Mouse (Mus musculus) liver, embryonic 16.5 days (tissue): Measurements from ENCODE around the gene Cox8a. TPM values are rescaled to one million over a fixed set of nuclear protein-coding genes. Genes with fewer than 3 reads are reported as not detected.

Experiments used
- ATAC-seq: fragments of 200-750 bp; cut with Nextera tagmentation; 2 replicates; pipeline ENCODE4 v1.8.0; 2017; ENCODE audit warnings: low read depth, mild to moderate bottlenecking, moderate number of reproducible peaks, moderate library complexity
- H3K27ac ChIP-seq: fragments of 300-500 bp; sonication (generic); 2 replicates; pipeline ENCODE4 v1.5.1; 2014; ENCODE audit warnings: mild to moderate bottlenecking, low read length
- H3K27me3 ChIP-seq: fragments of 300-500 bp; sonication (generic); 2 replicates; pipeline ENCODE4 v1.6.1; 2014; ENCODE audit warnings: low read depth, low read length, mixed read lengths; ENCODE audit not compliant: control insufficient read depth, insufficient read depth
- H3K36me3 ChIP-seq: fragments of 300-500 bp; sonication (generic); 2 replicates; pipeline ENCODE4 v1.6.1; 2014; ENCODE audit warnings: mild to moderate bottlenecking; ENCODE audit not compliant: control insufficient read depth, insufficient read depth
- H3K4me1 ChIP-seq: fragments of 300-500 bp; sonication (generic); 2 replicates; pipeline ENCODE4 v1.6.1; 2014; ENCODE audit warnings: low read depth, low read length, mixed read lengths; ENCODE audit not compliant: control insufficient read depth
- H3K4me2 ChIP-seq: fragments of 300-500 bp; sonication (generic); 2 replicates; pipeline ENCODE4 v1.6.1; 2014; ENCODE audit warnings: low read depth, low read length, mixed read lengths
- H3K4me3 ChIP-seq: fragments of 300-500 bp; sonication (generic); 2 replicates; pipeline ENCODE4 v1.5.1; 2014; ENCODE audit warnings: low read depth, mild to moderate bottlenecking, low read length
- H3K9ac ChIP-seq: fragments of 300-500 bp; sonication (generic); 2 replicates; pipeline ENCODE4 v1.6.1; 2014; ENCODE audit warnings: low read depth, low read length
- H3K9me3 ChIP-seq: fragments of 300-500 bp; sonication (generic); replicated peaks from 2 replicates; pipeline ENCODE4 v1.6.1; 2016; ENCODE audit warnings: low read length; ENCODE audit not compliant: control insufficient read depth
- WGBS: fragments of 180-500 bp; shearing (Covaris S2); extraction: QIAGEN DNeasy Blood & Tissue Kit; methylation state at CpG from one replicate; pipeline ENCODE4 v1.1.7; 2014; ENCODE audit not compliant: insufficient replicate concordance; 5-methylcytosine and 5-hydroxymethylcytosine counted together
- polyA plus RNA-seq: library from polyadenylated mRNA; unstranded; fragments of >200 nt; fragmentation: Nextera tagmentation; extraction: Ambion mirVana; gene quantifications from 2 replicates; pipeline ENCODE4 v1.2.1, GENCODE M21; 2015

Gene Cox8a
- polyA plus RNA-seq, 1 experiment from 2014 or later: 565 TPM

DNA sequence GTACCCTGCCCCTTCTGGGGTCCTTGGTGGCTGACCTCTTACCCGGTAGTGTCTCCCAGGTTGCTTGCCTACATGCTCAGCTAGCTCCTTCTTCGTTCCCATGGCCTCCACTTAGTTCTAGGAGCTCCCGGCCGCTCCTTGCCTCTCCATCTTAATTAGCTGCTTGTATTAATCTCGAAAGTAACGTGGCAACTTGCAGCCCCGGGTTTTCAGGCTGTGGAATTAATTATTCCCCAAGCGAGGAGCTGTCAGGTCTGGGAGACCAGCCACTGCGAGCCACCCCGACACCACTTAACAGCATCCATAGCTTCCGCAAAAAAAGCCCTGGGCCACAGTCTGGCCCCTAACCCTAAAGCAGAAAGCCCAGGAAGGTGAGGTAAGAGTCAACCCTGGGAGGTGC lies 34.0 kb downstream of the Cox8a start:
- no peak overlapping the region for H3K27ac ChIP-seq
- H3K4me1 ChIP-seq: peaks cover 5% of the 10 kb centered on the region
- 68% methylated on average over 11 of the region's 11 CpGs for WGBS
- H3K9ac ChIP-seq: no peak overlapping the region
- no peaks in the 10 kb centered on the region for H3K36me3 ChIP-seq
- no peak overlapping the region for H3K4me2 ChIP-seq
- H3K4me3 ChIP-seq: no peak overlapping the region
- H3K27me3 ChIP-seq: peaks cover 19% of the 10 kb centered on the region
- no peak for ATAC-seq
- no peaks in the 10 kb centered on the region for H3K9me3 ChIP-seq

DNA sequence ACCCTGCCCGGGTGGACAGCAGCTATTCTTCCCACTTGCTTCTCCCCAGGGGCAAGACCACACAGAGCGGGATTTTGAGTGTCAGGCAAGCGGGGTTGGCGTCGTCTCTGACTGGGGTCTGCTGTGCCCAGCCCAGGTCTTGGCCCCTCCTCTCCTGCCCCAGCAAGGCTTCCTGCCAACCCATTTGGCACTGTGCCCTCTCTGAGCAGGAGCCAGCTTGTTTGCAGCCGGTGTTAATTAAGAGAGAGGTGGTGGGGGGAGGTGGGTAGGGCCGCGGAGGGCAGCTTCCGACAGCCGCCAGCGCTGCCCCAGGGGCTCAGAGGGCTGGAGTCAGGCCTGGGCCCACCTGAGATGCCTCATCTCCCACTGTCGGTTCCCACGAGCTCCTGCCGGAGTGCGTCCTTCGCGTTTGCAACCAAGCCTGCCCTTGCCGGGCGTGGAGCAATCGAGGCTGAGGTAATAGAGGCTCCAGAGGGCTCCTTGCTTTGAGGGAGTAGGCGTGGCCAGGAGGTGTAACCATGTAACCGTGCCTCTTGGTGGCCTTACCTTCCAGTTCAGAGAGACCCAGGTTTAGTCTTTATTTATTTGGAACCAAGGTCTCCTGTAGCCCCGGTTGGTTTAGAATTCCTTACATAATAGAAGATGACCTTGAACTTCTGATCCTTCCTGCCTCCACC lies 35.0 kb downstream of the Cox8a start:
- H3K4me3 ChIP-seq: no peak overlapping the region
- peak overlapping the region; percentile 25; the same call in 1 of the 2 replicates for H3K4me2 ChIP-seq
- no peaks in the 10 kb centered on the region for H3K9me3 ChIP-seq
- ATAC-seq: no peak
- peaks cover 5% of the 10 kb centered on the region for H3K4me1 ChIP-seq
- 14% methylated on average over 23 of the region's 23 CpGs for WGBS
- no peaks in the 10 kb centered on the region for H3K36me3 ChIP-seq
- H3K27ac ChIP-seq: no peak overlapping the region
- H3K27me3 ChIP-seq: peaks cover 19% of the 10 kb centered on the region
- H3K9ac ChIP-seq: no peak overlapping the region

DNA sequence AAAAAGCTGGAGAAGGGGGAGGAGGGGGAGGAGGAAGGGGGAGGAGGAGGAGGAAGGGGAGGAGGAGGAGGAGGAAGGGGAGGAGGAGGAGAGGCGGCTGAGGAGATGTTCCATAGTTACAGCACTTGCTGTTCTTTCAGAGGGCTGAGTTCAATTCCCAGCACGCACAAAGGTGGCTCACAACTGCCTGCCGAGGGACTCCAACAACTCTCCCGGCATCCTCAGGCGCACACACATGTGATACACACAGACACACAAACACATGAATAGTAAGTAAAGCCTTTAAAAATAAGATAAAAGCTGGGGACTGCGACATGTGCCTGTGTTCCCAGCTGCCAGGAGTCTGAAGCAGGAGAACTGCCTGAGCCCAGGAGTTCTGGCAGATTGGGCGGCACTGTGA lies 35.9 kb downstream of the Cox8a start:
- H3K27ac ChIP-seq: no peak overlapping the region
- WGBS: 64% methylated on average over 7 of the region's 7 CpGs

DNA sequence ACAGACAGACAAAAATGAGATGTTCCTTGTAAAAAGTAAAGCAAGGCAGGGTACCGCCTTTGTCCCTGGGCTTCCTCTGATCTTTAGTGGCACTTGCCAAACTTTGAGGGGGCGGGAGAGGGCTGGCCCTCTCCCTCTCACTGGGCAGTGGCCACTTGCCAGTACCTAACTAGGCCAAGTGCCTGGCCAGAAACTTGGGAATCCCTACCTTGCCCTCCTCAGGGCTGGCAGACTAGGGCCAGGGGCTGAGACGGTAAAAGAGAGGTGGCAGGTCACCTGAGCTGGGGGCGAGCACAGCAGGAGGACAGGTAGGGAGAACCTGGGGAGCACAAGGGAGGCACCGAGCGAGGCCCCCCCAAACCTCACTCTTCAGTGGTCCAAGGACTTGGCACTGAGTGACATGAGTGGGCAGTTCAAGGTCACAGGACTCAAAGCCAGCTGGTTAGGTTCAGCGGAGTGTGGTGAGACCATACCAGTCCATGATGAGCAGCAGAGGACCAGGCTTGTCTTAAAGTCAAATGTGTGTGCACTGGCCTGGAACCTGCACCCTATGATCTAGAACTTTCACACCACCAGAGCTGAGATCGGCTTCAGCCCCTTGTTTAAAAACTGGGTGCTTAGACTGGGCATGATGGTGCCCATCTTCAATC lies 36.5 kb downstream of the Cox8a start:
- Histone ChIP-seq H3K36me3 (no peaks in the 10 kb centered on the region), H3K4me1 (peaks cover 5% of the 10 kb centered on the region), H3K9ac (no peak overlapping the region), H3K4me2 (no peak overlapping the region), H3K4me3 (no peak overlapping the region), H3K9me3 (no peaks in the 10 kb centered on the region), H3K27me3 (peaks cover 19% of the 10 kb centered on the region), H3K27ac (no peak overlapping the region)
- 68% methylated on average over 8 of the region's 8 CpGs for whole genome bisulfite sequencing
- no peak for ATAC-seq

More for the DNA sequence above, 35.9 kb downstream of the Cox8a start:
- no peak overlapping the region for H3K4me3 ChIP-seq
- peaks cover 19% of the 10 kb centered on the region for H3K27me3 ChIP-seq
- no peak for ATAC-seq
- H3K4me1 ChIP-seq: peaks cover 5% of the 10 kb centered on the region
- H3K9ac ChIP-seq: no peak overlapping the region
- H3K4me2 ChIP-seq: no peak overlapping the region
- no peaks in the 10 kb centered on the region for H3K36me3 ChIP-seq
- H3K9me3 ChIP-seq: no peaks in the 10 kb centered on the region

DNA sequence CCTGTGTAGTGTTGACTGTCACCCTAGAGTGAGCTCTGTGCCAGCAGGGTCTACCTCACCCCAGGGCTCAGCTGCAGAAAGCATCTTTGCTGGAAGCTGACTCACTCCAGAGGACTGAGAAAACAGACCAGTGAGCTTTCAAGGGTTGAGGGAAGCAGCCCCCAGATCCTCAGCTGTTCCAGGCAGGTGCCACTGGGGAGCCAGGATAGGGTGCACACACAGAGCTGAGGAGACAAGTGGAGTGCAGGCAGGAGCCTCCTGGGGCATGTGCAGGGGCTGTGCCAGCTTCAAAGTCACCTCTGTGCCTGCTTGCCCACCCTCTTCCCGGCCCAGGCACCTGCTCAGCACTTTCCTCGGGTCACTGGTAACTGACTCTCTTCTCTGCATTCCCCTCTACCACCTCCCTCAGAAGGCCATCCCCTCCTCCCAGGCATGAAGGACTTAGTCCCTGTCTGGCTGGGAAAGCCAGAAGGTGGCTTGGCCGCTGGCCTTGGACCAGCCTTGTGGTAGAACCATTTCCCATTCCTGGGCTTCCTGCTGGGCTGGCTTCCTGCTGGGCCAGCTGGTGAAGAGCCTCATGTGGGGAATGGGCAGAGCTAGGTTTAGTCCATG lies 38.5 kb downstream of the Cox8a start:
- WGBS: 46% methylated on average over 3 of the region's 3 CpGs
- no peak for ATAC-seq
- Histone ChIP-seq H3K4me1 (peaks cover 5% of the 10 kb centered on the region), H3K9me3 (no peaks in the 10 kb centered on the region), H3K27me3 (peaks cover 19% of the 10 kb centered on the region), H3K4me2 (no peak overlapping the region), H3K36me3 (no peaks in the 10 kb centered on the region), H3K27ac (no peak overlapping the region), H3K9ac (no peak overlapping the region), H3K4me3 (no peak overlapping the region)

DNA sequence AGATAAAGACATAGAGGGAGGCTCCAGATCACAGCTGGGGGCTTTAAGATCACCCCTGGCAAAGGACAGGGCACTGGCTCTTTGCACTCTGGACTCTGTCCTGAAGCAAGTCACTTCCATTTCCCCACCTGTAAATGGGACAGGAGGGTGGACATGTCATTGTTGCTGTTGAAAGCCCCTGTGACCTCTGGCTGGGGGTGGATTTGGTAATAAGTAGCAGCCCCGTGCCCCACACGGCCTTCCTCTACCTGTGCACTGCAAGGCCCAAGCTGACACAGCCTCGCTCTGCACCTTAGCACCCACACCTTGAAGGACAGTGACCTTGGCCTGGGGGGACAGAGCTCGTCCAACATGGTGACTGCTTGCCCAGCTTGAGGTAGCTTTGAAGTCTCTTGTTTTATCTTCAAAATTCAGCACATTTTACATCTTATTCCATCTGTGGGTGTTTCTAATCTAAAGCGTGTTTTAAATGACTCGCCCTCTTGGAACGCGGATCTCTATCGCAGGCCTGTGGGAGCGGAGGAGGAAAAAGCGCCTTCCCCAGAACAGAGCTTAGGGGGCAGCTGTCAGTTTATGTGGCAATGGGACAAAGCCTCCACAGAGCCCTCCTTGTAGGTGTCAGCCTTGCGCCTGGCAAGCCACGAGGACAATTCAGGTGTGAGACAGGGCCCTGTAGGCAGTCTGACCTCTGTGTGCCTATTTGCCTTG lies 39.5 kb downstream of the Cox8a start:
- ATAC-seq: peak; percentile 37; the same call in 1 of the 2 replicates
- WGBS: 61% methylated on average over 13 of the region's 13 CpGs
- H3K36me3 ChIP-seq: no peaks in the 10 kb centered on the region

DNA sequence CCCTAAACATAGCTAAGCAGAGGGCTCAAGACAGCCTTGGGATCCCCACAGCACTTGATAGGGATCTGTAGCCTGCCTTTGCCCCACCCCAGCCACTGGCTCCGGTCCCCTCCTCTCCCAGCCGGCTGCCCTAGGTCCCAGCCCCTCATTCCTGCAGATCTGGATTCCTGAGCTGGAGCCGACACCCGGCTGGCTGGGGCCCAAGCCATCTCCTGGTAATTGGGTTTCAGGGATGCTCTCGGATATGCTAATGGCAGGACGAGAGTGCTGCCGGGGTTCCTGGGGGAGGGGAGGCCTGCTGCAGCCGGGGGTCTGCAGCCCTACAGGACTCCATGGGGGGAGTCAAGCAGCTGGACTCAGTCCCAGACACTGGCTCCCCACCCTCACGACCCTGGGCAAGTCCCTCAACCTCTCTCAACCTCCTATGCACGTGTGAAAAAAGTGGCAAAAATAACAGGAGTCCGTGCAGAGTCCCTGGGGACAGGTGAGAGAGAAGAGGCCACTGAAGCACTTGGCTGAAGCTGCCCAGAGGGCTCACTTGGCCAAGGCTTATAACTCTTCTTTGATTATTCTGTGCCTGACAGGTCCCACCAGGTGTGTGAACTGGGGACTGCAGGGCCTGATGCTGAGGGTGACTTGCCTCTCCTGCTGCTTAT lies 41.2 kb downstream of the Cox8a start:
- Histone ChIP-seq H3K9me3 (no peaks in the 10 kb centered on the region), H3K4me3 (no peak overlapping the region), H3K36me3 (no peaks in the 10 kb centered on the region), H3K4me2 (no peak overlapping the region), H3K27ac (no peak overlapping the region), H3K9ac (no peak overlapping the region), H3K27me3 (peaks cover 4% of the 10 kb centered on the region; the same call in 1 of the 2 replicates), H3K4me1 (peaks cover 2% of the 10 kb centered on the region; the same call in 1 of the 2 replicates)
- WGBS: 38% methylated on average over 11 of the region's 11 CpGs
- ATAC-seq: no peak

More for the DNA sequence above, 39.5 kb downstream of the Cox8a start:
- H3K9me3 ChIP-seq: no peaks in the 10 kb centered on the region
- peaks cover 5% of the 10 kb centered on the region for H3K4me1 ChIP-seq
- H3K27me3 ChIP-seq: peaks cover 15% of the 10 kb centered on the region
- H3K27ac ChIP-seq: no peak overlapping the region
- H3K4me3 ChIP-seq: no peak overlapping the region
- no peak overlapping the region for H3K4me2 ChIP-seq
- H3K9ac ChIP-seq: no peak overlapping the region

DNA sequence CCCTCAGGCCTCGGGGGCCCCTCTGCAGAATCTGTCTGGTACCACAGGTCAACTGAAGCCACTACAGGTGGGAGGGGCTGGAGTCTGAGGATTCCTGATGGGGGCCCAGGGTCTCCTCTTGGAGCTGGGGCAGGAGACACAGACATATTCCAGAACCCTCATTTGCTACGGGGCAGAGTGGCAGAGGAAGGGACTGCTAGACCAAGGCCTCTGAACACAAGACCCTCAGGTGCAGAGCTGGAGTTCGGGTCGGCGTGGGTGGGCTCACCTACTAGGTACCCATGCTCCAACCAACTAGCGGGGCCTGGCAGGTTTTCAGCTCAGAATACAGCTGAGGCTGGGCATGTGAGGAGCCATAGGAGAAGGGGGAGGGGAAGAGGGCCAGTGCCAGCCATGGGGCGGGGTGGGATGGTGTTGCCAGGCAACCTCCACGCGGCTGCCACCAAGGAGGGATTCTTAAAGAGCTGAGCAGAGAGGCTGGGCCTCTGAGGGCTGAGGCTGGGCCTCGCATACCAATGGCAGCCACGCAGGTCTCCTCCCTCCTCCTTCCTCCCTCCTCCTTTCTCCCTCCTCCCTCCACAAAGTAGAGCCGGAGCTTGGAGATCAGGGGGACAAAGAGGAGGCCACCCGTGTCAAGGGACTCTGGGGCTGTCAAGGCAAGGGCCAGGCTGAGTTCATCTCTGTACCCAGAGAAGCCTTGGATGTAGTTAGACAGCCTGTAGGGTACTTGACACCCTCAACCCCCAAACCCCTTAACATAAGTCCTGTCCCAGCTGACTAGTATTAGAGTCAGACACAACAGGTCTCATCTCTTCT lies 45.2 kb downstream of the Cox8a start:
- peaks cover 11% of the 10 kb centered on the region for H3K27me3 ChIP-seq
- H3K36me3 ChIP-seq: no peaks in the 10 kb centered on the region
- 30% methylated on average over 13 of the region's 13 CpGs for WGBS
- no peak; the same call in 1 of the 2 replicates for ATAC-seq
- H3K27ac ChIP-seq: no peak overlapping the region
- H3K9ac ChIP-seq: no peak overlapping the region
- H3K9me3 ChIP-seq: no peaks in the 10 kb centered on the region
- no peak overlapping the region for H3K4me2 ChIP-seq
- H3K4me3 ChIP-seq: no peak overlapping the region
- peaks cover 2% of the 10 kb centered on the region; the same call in 1 of the 2 replicates for H3K4me1 ChIP-seq
